Mouse (Mus musculus) testis, adult 2 months (tissue): ENCODE results near the gene Mfsd6l. TPM values are rescaled to one million over a fixed set of nuclear protein-coding genes. Genes with fewer than 3 reads are reported as not detected.

Experiments used
- H3K27ac ChIP-seq: fragments of 200-500 bp; 2 replicates; pipeline ENCODE4 v1.5.1; 2012; ENCODE audit warnings: low read depth, low read length; ENCODE audit not compliant: control insufficient read depth, insufficient read depth
- H3K27me3 ChIP-seq: fragments of 200-500 bp; 2 replicates; pipeline ENCODE4 v1.6.1; 2012; ENCODE audit warnings: mild to moderate bottlenecking, low read length, moderate library complexity; ENCODE audit not compliant: control insufficient read depth, insufficient read depth
- H3K36me3 ChIP-seq: fragments of 200-500 bp; 2 replicates; pipeline ENCODE4 v1.6.1; 2012; ENCODE audit warnings: mild to moderate bottlenecking, low read length; ENCODE audit not compliant: control insufficient read depth, insufficient read depth
- H3K4me1 ChIP-seq: fragments of 200-500 bp; 2 replicates; pipeline ENCODE4 v1.6.1; 2012; ENCODE audit warnings: low read length; ENCODE audit not compliant: control insufficient read depth, insufficient read depth
- H3K4me3 ChIP-seq: fragments of 200-500 bp; 2 replicates; pipeline ENCODE4 v1.5.1; 2012; ENCODE audit warnings: low read depth, mild to moderate bottlenecking, low read length, moderate library complexity, mixed read lengths; ENCODE audit not compliant: control insufficient read depth
- CTCF ChIP-seq: fragments of 200-500 bp; IDR thresholded peaks from 2 replicates; pipeline ENCODE4 v1.5.1; 2012; ENCODE audit warnings: low read depth, mild to moderate bottlenecking, inconsistent platforms, low read length, moderate library complexity; ENCODE audit not compliant: control insufficient read depth, insufficient read depth, insufficient replicate concordance
- POLR2A ChIP-seq: fragments of 200-500 bp; IDR thresholded peaks from 2 replicates; pipeline ENCODE4 v1.6.1; 2012; ENCODE audit warnings: low read depth, mild to moderate bottlenecking, inconsistent platforms, low read length, moderate library complexity; ENCODE audit not compliant: control insufficient read depth
- polyA plus RNA-seq: library from polyadenylated mRNA; depleted of rRNA; stranded (reverse); fragments of >200 nt; gene quantifications from 2 replicates; pipeline ENCODE4 v1.2.3, GENCODE M21; 2012

Gene Mfsd6l
- polyA plus RNA-seq, 1 experiment: 7.9 TPM

GRCm38 (mm10) chr11:68570861-68571260 lies 14.9 kb downstream of the Mfsd6l start:
- H3K4me1 ChIP-seq: peaks cover 15% of the 10 kb centered on the region
- no peak overlapping the region for H3K4me3 ChIP-seq
- no peak for TF ChIP-seq POLR2A
- TF ChIP-seq CTCF: no peak
- H3K27me3 ChIP-seq: no peaks in the 10 kb centered on the region
- no peaks in the 10 kb centered on the region for H3K36me3 ChIP-seq
- no peak overlapping the region for H3K27ac ChIP-seq

- TF ChIP-seq CTCF (no peak), POLR2A (no peak)
- Histone ChIP-seq H3K27ac (no peak overlapping the region), H3K36me3 (no peaks in the 10 kb centered on the region), H3K4me3 (no peak overlapping the region), H3K27me3 (no peaks in the 10 kb centered on the region), H3K4me1 (peaks cover 2% of the 10 kb centered on the region; the same call in 1 of the 2 replicates)
Observed at GRCm38 (mm10) chr11:68577076-68577475, 21.1 kb downstream of the Mfsd6l start.

- Histone ChIP-seq H3K36me3 (no peaks in the 10 kb centered on the region), H3K4me1 (peaks cover 2% of the 10 kb centered on the region), H3K27ac (no peak overlapping the region), H3K4me3 (no peak overlapping the region), H3K27me3 (no peaks in the 10 kb centered on the region)
- no peak for TF ChIP-seq POLR2A
- TF ChIP-seq CTCF: no peak
Observed at GRCm38 (mm10) chr11:68579462-68579881, 23.5 kb downstream of the Mfsd6l start.

GRCm38 (mm10) chr11:68580566-68580965 lies 24.6 kb downstream of the Mfsd6l start:
- H3K4me1 ChIP-seq: peaks cover 2% of the 10 kb centered on the region
- TF ChIP-seq CTCF (no peak), POLR2A (no peak)
- no peak overlapping the region for H3K27ac ChIP-seq
- no peaks in the 10 kb centered on the region for H3K27me3 ChIP-seq
- H3K4me3 ChIP-seq: no peak overlapping the region
- no peaks in the 10 kb centered on the region for H3K36me3 ChIP-seq

GRCm38 (mm10) chr11:68583225-68583624 lies 27.2 kb downstream of the Mfsd6l start:
- Histone ChIP-seq H3K4me1 (peaks cover 9% of the 10 kb centered on the region), H3K4me3 (no peak overlapping the region; the same call in 1 of the 2 replicates)

DNA sequence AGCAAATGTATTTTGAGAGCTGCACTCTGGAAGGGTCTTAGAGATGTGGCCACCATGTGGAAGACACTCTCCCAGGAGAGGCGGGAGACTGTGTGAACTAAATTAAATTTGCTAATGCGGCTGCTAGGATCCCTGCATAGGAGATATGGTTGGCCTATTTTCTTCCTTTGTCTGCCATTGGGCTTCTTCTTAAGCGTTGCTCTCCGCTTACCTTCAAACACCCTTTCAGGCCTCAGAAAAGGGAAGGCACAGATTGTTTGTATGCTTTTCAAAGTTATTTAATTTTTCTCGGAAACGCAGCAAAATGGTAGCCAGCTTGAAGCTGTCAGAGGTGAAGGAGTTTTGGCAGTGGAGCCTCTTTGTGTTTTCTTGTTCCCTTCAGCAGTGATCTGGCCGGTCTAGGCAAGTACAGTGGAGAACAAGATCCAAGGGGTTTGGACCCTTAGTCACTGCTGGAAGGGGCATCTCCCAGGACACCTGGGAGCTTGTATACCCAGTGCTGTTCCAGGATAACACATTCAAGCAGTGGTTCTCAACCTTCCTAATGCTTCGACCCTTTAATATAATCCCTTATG lies 28.0 kb downstream of the Mfsd6l start:
- no peaks in the 10 kb centered on the region for H3K36me3 ChIP-seq
- TF ChIP-seq POLR2A: no peak
- TF ChIP-seq CTCF: no peak
- H3K4me3 ChIP-seq: no peak overlapping the region
- no peak overlapping the region for H3K27ac ChIP-seq
- H3K4me1 ChIP-seq: peaks cover 9% of the 10 kb centered on the region
- no peaks in the 10 kb centered on the region for H3K27me3 ChIP-seq

More at GRCm38 (mm10) chr11:68583225-68583624, 27.2 kb downstream of the Mfsd6l start:
- Histone ChIP-seq H3K27me3 (no peaks in the 10 kb centered on the region), H3K36me3 (no peaks in the 10 kb centered on the region), H3K27ac (no peak overlapping the region)
- TF ChIP-seq POLR2A: no peak

GRCm38 (mm10) chr11:68585890-68586289 lies 29.9 kb downstream of the Mfsd6l start:
- H3K36me3 ChIP-seq: no peaks in the 10 kb centered on the region
- no peaks in the 10 kb centered on the region for H3K27me3 ChIP-seq
- peaks cover 7% of the 10 kb centered on the region for H3K4me1 ChIP-seq
- H3K27ac ChIP-seq: no peak overlapping the region
- peak overlapping the region; percentile 92 for H3K4me3 ChIP-seq
- TF ChIP-seq POLR2A (no peak), CTCF (no peak)
